Mouse (Mus musculus): ENCODE data around the gene Abhd16a. TPM values are rescaled to one million over a fixed set of nuclear protein-coding genes. Genes with fewer than 3 reads are reported as not detected.

Abhd16a gene
- polyA plus RNA-seq, 1 experiment from 2014 or later: 58.9 TPM

DNA sequence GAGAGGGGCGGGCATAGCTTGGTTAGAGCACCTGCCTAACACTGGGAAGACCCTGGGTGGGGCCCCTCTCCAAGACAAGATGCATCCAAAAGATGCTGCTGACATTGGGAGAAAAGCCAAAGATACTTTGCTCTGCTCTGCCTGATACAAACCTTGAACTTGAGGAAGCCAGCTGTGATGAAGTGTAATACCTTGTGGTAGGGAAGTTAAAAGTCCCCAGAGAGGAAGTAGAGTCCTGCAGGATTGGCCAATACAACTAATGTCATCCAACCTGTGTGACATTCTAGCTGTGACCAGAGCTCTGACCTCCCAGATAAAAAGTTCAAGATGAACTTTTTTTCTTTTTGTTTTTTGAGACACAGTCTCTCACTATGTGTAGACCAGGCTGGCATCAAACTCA is 36.0 kb downstream of the Abhd16a start:
- H3K27ac ChIP-seq (ENCODE audit: poor library complexity, severe bottlenecking): no peak overlapping the region
- H3K4me2 ChIP-seq: peak overlapping the region; percentile 82
- H3K36me3 ChIP-seq: peaks cover 33% of the 10 kb centered on the region
- H3K4me3 ChIP-seq: peak overlapping the region; percentile 75; the same call in 1 of the 2 replicates
- H3K27me3 ChIP-seq (replicated peaks): no peaks in the 10 kb centered on the region
- H3K9ac ChIP-seq: no peak overlapping the region; the same call in 1 of the 2 replicates
- no peak for ATAC-seq (ENCODE audit: insufficient number of reproducible peaks, low FRiP score)
- 92% methylated on average over 1 of the region's 1 CpGs for WGBS
- H3K9me3 ChIP-seq (replicated peaks): no peaks in the 10 kb centered on the region
- H3K4me1 ChIP-seq (replicated peaks): peaks cover 43% of the 10 kb centered on the region

DNA sequence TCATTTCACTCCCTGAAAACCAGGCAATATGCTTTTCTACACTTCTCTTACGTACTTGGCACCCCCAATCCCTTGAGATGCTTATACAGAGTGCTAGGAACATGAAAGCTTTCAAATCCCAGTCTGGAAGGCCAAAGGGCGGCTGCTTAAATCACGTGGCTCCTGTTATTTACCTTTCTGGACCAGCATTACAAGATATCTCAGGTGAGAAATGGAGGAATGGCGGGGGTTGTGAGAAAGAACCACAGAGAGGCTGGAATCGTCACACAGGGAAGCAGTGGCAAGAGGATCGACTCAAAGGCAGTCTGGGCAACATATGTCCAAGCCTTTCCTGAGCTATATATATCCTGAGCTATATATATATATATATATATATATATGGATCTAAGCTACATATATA is 36.5 kb downstream of the Abhd16a start:
- Histone ChIP-seq H3K9me3 (replicated peaks) (no peaks in the 10 kb centered on the region), H3K4me1 (replicated peaks) (peaks cover 38% of the 10 kb centered on the region), H3K9ac (peak overlapping the region; percentile 85), H3K27me3 (replicated peaks) (no peaks in the 10 kb centered on the region), H3K27ac (ENCODE audit: poor library complexity, severe bottlenecking) (peak overlapping the region; percentile 77), H3K4me2 (peak overlapping the region; percentile 82), H3K4me3 (peak overlapping the region; percentile 75), H3K36me3 (peaks cover 36% of the 10 kb centered on the region)
- 25% methylated on average over 6 of the region's 6 CpGs for WGBS
- ATAC-seq (ENCODE audit: insufficient number of reproducible peaks, low FRiP score): no peak

DNA sequence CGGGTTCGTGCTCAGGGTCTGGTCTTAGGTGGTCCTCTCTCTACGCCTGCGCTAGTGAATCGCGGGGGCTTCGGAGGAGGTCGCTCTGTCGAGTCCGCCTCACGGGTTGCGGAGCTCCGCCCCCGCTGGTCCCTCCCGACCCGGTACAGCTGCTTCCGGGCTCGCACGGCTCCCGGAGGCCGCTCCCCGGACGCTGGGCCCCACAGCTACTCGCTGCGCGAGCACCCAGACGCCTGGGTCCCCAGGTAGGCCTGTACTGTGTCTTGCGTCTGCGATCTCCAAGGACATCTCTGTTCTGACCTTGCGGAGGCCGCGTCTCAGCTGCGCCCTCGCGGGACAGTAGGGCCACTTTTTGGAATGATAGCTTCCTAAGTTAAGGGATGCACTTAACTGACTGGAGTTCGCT is 37.1 kb downstream of the Abhd16a start, which contains the start of gene D17H6S53E:
Gene D17H6S53E, plus strand, starts transcription at position 168 of the 406 bp plus-strand sequence.
- Histone ChIP-seq H3K27ac (ENCODE audit: poor library complexity, severe bottlenecking) (peak within 1 kb of the TSS; percentile 77), H3K27me3 (replicated peaks) (no peaks in the 10 kb centered on the region), H3K4me3 (peak within 1 kb of the TSS; percentile 75), H3K9me3 (replicated peaks) (no peaks in the 10 kb centered on the region), H3K36me3 (peaks cover 36% of the 10 kb centered on the region), H3K9ac (peak within 1 kb of the TSS; percentile 85), H3K4me2 (peak within 1 kb of the TSS; percentile 82), H3K4me1 (replicated peaks) (peaks cover 38% of the 10 kb centered on the region)
- WGBS: under 1% methylated on average over 36 of the region's 36 CpGs
- peak; percentile 69 for ATAC-seq (ENCODE audit: insufficient number of reproducible peaks, low FRiP score)

DNA sequence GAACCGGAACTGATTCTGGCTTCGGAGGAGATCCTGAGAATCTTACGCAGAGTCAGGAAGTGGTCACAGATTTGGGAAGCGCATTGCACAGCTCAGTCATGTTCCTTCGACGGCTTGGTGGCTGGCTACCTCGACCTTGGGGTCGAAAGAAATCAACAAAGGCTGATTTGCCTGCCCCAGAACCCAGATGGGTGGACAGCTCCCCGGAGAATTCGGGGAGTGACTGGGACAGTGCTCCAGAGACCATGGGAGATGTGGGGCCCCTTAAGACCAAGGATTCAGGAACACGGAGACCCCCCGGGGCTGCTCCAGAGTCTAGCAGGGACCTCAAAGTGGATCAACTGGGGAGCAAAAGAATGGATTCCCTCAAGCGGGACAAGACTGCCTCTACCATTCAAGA is 38.0 kb downstream of the Abhd16a start:
- no peaks in the 10 kb centered on the region for H3K27me3 ChIP-seq (replicated peaks)
- ATAC-seq (ENCODE audit: insufficient number of reproducible peaks, low FRiP score): no peak
- peaks cover 36% of the 10 kb centered on the region for H3K36me3 ChIP-seq
- peak overlapping the region; percentile 85 for H3K9ac ChIP-seq
- peaks cover 37% of the 10 kb centered on the region for H3K4me1 ChIP-seq (replicated peaks)
- no peaks in the 10 kb centered on the region for H3K9me3 ChIP-seq (replicated peaks)
- peak overlapping the region; percentile 75 for H3K4me3 ChIP-seq
- WGBS: 64% methylated on average over 13 of the region's 13 CpGs
- peak overlapping the region; percentile 82 for H3K4me2 ChIP-seq
- peak overlapping the region; percentile 77; the same call in 1 of the 2 replicates for H3K27ac ChIP-seq (ENCODE audit: poor library complexity, severe bottlenecking)

DNA sequence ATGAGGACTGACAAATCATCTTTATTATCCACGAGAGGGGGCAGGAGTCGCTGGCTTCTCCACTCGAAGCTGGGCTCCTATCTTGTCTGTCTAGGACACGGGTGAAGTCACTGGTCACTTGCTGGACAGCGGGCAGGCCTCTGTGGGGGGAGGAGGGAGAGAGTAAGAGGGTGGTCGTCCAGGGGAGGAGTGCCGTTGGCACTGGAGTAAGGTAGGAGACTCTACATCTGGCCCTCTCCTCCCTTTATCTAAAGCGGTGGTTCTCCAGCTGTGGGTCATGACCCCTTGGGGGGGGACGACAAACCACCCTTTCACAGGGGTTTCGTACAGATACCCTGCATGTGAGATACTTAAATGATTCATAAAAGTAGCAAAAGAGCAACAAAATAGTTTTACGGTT is 39.9 kb downstream of the Abhd16a start:
- WGBS: 62% methylated on average over 11 of the region's 11 CpGs
- no peak for ATAC-seq (ENCODE audit: insufficient number of reproducible peaks, low FRiP score)
- H3K9ac ChIP-seq: no peak overlapping the region
- H3K27me3 ChIP-seq (replicated peaks): no peaks in the 10 kb centered on the region
- H3K9me3 ChIP-seq (replicated peaks): no peaks in the 10 kb centered on the region
- no peak overlapping the region for H3K27ac ChIP-seq (ENCODE audit: poor library complexity, severe bottlenecking)
- H3K4me1 ChIP-seq (replicated peaks): peaks cover 31% of the 10 kb centered on the region
- peaks cover 31% of the 10 kb centered on the region for H3K36me3 ChIP-seq
- no peak overlapping the region for H3K4me2 ChIP-seq
- H3K4me3 ChIP-seq: no peak overlapping the region

DNA sequence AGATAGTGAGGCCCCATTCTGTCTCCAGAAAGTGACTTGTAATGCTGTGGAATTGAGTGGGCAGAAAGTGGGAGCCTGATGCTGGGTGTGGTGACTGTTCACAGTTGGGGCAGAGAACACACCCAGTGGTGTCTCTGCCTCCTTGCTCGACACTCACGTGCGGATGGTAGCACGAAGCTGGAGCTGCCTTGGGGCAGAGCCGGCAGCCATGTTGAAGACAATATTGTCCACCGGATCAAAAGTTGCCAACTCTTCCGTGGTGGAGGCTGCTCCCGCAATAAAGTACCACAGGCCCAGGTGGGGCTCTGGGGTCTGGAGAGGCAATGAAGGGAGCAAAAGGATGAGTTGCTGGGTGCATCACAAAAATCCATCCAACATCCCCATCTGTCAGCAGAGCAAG is 42.0 kb downstream of the Abhd16a start:
- peaks cover 22% of the 10 kb centered on the region for H3K4me1 ChIP-seq (replicated peaks)
- no peaks in the 10 kb centered on the region for H3K27me3 ChIP-seq (replicated peaks)
- no peak for ATAC-seq (ENCODE audit: insufficient number of reproducible peaks, low FRiP score)
- H3K9me3 ChIP-seq (replicated peaks): no peaks in the 10 kb centered on the region
- no peak overlapping the region for H3K9ac ChIP-seq
- no peak overlapping the region for H3K4me2 ChIP-seq
- H3K27ac ChIP-seq (ENCODE audit: poor library complexity, severe bottlenecking): no peak overlapping the region
- no peak overlapping the region for H3K4me3 ChIP-seq
- 81% methylated on average over 8 of the region's 8 CpGs for WGBS
- H3K36me3 ChIP-seq: peaks cover 22% of the 10 kb centered on the region

DNA sequence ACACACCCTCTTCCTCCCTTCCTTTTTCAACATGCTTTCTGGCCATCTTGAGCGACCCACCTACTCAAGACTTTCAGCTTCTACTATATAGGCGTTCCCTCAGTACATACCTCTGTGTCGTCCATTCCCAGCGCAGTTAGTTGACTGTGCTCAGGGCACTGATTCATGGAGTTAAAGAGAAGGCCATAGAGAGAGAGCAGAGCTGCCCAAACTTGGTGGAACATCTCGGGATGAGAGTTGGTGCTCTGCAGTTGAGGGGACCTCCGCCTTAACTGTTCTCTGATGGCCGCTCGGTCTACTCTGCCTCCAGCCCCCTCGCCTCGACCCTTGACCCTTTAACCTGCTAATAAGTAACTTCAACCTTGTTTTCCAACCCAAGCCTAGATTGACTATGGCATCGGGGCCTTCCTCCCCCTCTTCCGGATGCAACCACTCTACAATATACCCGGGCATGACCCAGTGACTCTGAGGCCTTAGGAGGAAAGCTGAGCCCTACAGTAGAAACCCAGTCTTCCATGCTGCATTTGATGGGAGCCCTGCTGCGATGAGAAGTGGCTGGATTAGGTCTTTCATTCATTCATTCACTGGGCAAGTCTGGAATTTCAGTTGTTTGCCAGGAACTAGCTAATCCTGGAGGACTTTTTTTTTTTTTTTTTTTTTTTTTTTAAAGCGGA is 42.6 kb downstream of the Abhd16a start, which contains the start of gene Apom:
Gene Apom, minus strand, starts transcription at position 551 of the 674 bp plus-strand sequence.
- 80% methylated on average over 15 of the region's 15 CpGs for WGBS
- ATAC-seq (ENCODE audit: insufficient number of reproducible peaks, low FRiP score): no peak
- no peak within 1 kb of the TSS for H3K9ac ChIP-seq

DNA sequence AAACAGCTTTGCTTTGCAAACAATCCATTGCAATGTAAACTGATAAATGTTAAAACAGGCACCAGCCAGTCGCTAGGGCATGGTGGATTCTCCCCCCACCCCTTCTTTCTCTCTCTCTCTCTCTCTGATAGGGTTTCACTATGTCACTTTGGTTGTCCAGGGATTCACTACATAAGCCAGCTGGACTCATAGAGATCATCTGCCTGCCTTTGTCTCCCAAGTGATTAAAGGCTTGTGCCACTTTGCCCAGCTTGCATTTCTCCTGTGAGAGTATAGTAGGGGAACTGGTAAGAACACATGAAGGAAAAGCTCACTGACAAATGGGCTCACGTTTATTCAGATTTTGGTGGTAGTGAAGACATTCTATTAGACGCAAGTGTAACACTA is 43.1 kb downstream of the Abhd16a start:
- 75% methylated on average over 3 of the region's 3 CpGs for WGBS
- H3K27me3 ChIP-seq (replicated peaks): no peaks in the 10 kb centered on the region
- H3K4me3 ChIP-seq: no peak overlapping the region
- peaks cover 22% of the 10 kb centered on the region for H3K36me3 ChIP-seq
- H3K4me1 ChIP-seq (replicated peaks): peaks cover 26% of the 10 kb centered on the region
- H3K27ac ChIP-seq (ENCODE audit: poor library complexity, severe bottlenecking): no peak overlapping the region
- no peak overlapping the region for H3K4me2 ChIP-seq
- H3K9me3 ChIP-seq (replicated peaks): no peaks in the 10 kb centered on the region
- no peak for ATAC-seq (ENCODE audit: insufficient number of reproducible peaks, low FRiP score)
- no peak overlapping the region for H3K9ac ChIP-seq

More for the DNA sequence above, 42.6 kb downstream of the Abhd16a start, which contains the start of gene Apom:
- Histone ChIP-seq H3K27me3 (replicated peaks) (no peaks in the 10 kb centered on the region), H3K9me3 (replicated peaks) (no peaks in the 10 kb centered on the region), H3K4me3 (no peak within 1 kb of the TSS), H3K4me1 (replicated peaks) (peaks cover 26% of the 10 kb centered on the region), H3K4me2 (no peak within 1 kb of the TSS), H3K27ac (ENCODE audit: poor library complexity, severe bottlenecking) (no peak within 1 kb of the TSS), H3K36me3 (peaks cover 22% of the 10 kb centered on the region)

DNA sequence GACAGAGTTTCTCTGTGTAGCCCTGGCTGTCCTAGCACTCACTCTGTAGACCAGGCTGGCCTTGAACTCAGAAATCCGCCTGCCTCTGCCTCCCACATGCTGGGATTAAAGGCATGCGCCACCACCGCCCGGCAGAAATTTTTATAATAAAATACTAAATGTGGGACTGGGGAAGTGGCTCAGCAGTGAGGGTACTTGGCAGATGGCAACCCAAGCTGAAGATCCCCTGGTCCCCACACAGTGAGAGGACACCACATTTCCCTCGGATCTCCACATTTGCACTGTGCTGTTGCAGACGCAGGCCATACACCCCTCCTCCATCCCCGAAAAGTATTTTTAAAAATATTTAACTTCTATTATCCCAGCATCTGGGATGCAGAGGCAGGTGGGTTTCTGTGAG is 44.5 kb downstream of the Abhd16a start:
- Histone ChIP-seq H3K9ac (no peak overlapping the region), H3K4me3 (no peak overlapping the region)
- WGBS: 90% methylated on average over 7 of the region's 7 CpGs

DNA sequence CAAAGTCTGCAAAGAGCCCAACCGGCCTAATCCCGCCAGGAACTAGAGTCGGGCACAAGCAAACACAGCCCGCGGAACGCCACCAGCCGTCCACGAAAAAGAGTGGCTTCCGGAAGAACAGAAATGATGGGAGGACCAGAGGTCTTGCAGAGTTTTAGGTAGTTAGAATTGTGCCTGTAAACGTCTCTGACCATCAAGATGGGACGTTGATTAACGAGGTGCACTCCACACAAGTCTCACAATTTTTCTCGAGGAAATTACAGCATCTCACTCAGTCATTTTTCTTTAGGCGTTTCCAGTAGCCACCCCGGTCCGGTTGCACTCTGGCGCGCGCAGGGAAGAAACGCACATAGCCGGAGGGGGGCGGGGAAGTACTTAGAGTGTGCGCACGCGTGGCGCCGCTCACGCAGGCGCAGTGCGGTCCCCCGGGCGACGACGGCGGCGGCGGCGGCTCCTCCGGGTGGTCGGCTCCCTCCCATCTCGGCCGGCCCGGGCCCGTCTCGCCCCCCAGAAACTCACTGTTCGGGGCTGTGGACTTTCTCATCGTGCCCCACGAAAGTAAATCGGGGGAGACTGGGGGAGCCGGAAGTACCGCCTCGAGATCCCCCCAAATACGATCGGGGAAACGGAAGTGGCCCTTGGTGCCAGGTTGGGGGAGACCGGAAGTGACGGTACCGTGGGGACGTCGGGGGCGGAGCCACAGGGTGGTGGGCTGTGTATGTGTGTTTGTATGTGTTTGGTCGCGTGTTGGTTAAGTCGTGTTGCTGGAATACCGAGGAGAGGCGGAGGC is 45.9 kb downstream of the Abhd16a start, which contains the start of gene Bag6:
Gene Bag6, plus strand, starts transcription at position 378 of the 790 bp plus-strand sequence.
- H3K4me1 ChIP-seq (replicated peaks): peaks cover 15% of the 10 kb centered on the region
- H3K27me3 ChIP-seq (replicated peaks): no peaks in the 10 kb centered on the region
- H3K9ac ChIP-seq: peak within 1 kb of the TSS; percentile 88
- H3K4me2 ChIP-seq: peak within 1 kb of the TSS; percentile 94
- H3K27ac ChIP-seq (ENCODE audit: poor library complexity, severe bottlenecking): peak within 1 kb of the TSS; percentile 97
- H3K4me3 ChIP-seq: peak within 1 kb of the TSS; percentile 87
- peak; percentile 93 for ATAC-seq (ENCODE audit: insufficient number of reproducible peaks, low FRiP score)
- under 1% methylated on average over 66 of the region's 66 CpGs for WGBS
- peaks cover 24% of the 10 kb centered on the region for H3K36me3 ChIP-seq
- H3K9me3 ChIP-seq (replicated peaks): no peaks in the 10 kb centered on the region

More for the DNA sequence above, 44.5 kb downstream of the Abhd16a start:
- H3K4me1 ChIP-seq (replicated peaks): peaks cover 21% of the 10 kb centered on the region
- no peaks in the 10 kb centered on the region for H3K9me3 ChIP-seq (replicated peaks)
- ATAC-seq (ENCODE audit: insufficient number of reproducible peaks, low FRiP score): no peak
- H3K36me3 ChIP-seq: peaks cover 20% of the 10 kb centered on the region
- H3K27ac ChIP-seq (ENCODE audit: poor library complexity, severe bottlenecking): no peak overlapping the region
- H3K4me2 ChIP-seq: no peak overlapping the region
- H3K27me3 ChIP-seq (replicated peaks): no peaks in the 10 kb centered on the region
